Mouse (Mus musculus): ENCODE results near the gene Fsd1l. TPM values are rescaled to one million over a fixed set of nuclear protein-coding genes. Genes with fewer than 3 reads are reported as not detected.

The Fsd1l gene
- polyA plus RNA-seq, 1 experiment from 2014 or later, result 0.96 TPM

DNA sequence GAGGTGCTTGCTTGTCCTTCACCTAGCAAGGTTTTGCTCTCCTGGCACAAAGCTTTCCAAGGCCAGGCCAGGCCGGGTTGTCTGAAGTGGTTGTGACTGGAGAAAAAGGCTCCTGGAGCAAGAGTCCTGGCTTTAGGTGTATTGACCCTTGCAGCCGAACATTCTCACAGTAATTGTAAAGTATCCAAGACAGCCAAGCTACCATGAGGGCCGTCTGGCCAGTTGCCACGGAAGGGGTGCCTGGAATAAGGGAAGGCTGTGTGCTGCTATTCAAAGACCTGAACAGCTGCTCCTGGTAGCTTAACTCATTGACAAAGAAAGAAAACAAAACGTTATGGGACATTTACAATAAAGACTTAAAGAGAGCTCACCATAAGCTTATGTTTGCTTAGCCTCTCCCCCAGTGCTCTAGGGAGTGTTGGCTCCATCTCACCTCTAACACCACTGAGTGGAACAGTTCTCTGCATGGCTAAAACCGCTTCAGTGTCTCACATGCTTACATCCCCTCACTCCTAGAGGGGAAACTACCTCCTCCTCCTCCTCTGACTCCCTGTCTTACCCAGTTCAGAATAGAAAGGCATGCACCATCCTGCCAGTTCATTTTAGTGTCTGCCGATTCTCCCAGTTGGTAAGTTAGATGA lies 6.1 kb downstream of the Fsd1l start:
- Histone ChIP-seq H3K9me3 (ENCODE audit: low read length) (no peaks in the 10 kb centered on the region), H3K9ac (replicated peaks) (no peak overlapping the region)
- no peak for ATAC-seq

DNA sequence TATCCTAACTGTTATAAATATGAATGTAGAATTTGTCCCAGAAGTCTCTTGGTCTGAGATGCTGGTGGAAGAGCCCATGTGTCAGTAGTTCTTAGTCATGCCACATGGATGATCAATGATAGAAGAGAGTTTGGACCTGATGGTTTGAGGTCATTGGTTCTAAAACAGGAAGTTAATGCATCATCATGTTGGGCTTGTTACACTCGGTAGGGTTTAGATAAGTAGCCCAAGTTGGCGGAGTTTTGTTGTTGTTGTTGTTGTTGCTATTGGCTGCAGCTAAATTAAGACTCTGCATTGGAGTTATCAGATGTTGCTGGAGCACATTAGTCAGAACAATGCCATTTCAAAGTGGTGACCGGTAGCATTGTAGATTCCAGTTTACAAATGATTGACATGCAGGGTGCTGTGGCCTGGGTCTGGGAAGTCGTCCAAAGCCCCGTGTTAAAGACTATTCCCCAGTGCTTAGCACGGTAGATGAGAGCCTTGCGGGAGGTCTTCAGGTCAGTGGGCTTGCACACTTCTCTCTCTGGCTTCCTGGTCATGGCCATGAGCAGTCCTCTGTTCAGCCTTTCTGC lies 7.4 kb downstream of the Fsd1l start:
- Histone ChIP-seq H3K27me3 (ENCODE audit: insufficient read depth, low read length) (no peaks in the 10 kb centered on the region), H3K4me1 (ENCODE audit: insufficient read depth) (no peaks in the 10 kb centered on the region), H3K9me3 (ENCODE audit: low read length) (no peaks in the 10 kb centered on the region), H3K9ac (replicated peaks) (no peak overlapping the region), H3K36me3 (replicated peaks; ENCODE audit: insufficient read depth, low read length) (no peaks in the 10 kb centered on the region), H3K4me3 (ENCODE audit: low read depth, low read length) (no peak overlapping the region), H3K4me2 (ENCODE audit: low read depth, low read length) (no peak overlapping the region), H3K27ac (ENCODE audit: low read depth) (no peak overlapping the region)
- ATAC-seq (no peak), DNase-seq (no peak)
- 60% methylated on average over 7 of the region's 7 CpGs for WGBS (ENCODE audit: insufficient replicate concordance)
- no peak for TF ChIP-seq CTCF (IDR thresholded peaks at IDR 0.05; ENCODE audit: low read depth)
- no peak for TF ChIP-seq EP300 (IDR thresholded peaks at IDR 0.05; ENCODE audit: low read depth)

More for the DNA sequence above, 6.1 kb downstream of the Fsd1l start:
- 71% methylated on average over 7 of the region's 7 CpGs for WGBS (ENCODE audit: insufficient replicate concordance)
- Histone ChIP-seq H3K36me3 (replicated peaks; ENCODE audit: insufficient read depth, low read length) (no peaks in the 10 kb centered on the region), H3K27me3 (ENCODE audit: insufficient read depth, low read length) (no peaks in the 10 kb centered on the region), H3K4me2 (ENCODE audit: low read depth, low read length) (no peak overlapping the region), H3K4me3 (ENCODE audit: low read depth, low read length) (no peak overlapping the region), H3K27ac (ENCODE audit: low read depth) (no peak overlapping the region), H3K4me1 (ENCODE audit: insufficient read depth) (no peaks in the 10 kb centered on the region)
- no peak for TF ChIP-seq CTCF (IDR thresholded peaks at IDR 0.05; ENCODE audit: low read depth)
- DNase-seq, result no peak

DNA sequence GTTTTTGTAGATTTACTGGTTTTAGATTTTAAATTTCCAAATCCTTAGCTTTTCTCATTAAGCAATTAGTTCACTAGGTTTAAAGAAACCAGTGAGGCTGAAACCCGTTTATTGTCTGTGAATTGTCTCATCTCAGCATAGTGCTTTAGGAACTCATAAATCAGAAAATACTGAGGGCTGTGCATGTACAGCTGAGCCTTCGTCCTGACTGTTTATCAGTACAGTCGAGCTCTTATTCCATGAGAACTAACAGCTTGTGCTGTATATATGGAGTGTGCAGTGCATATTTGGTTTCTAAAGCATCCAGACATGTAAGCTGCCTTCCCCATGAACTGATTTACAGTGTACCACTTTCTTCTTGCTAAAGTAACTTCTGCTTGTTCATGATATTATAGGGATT lies 26.8 kb downstream of the Fsd1l start:
- no peak for ATAC-seq
- no peak overlapping the region for H3K9ac ChIP-seq (replicated peaks)
- no peaks in the 10 kb centered on the region for H3K4me1 ChIP-seq (ENCODE audit: insufficient read depth)
- WGBS (ENCODE audit: insufficient replicate concordance), result 59% methylated on average over 3 of the region's 3 CpGs
- H3K9me3 ChIP-seq (ENCODE audit: low read length), result no peaks in the 10 kb centered on the region
- DNase-seq, result no peak
- H3K27ac ChIP-seq (ENCODE audit: low read depth), result no peak overlapping the region
- no peaks in the 10 kb centered on the region for H3K27me3 ChIP-seq (ENCODE audit: insufficient read depth, low read length)
- no peak overlapping the region for H3K4me3 ChIP-seq (ENCODE audit: low read depth, low read length)
- no peak overlapping the region for H3K4me2 ChIP-seq (ENCODE audit: low read depth, low read length)
- no peak for TF ChIP-seq EP300 (IDR thresholded peaks at IDR 0.05; ENCODE audit: low read depth)
- TF ChIP-seq CTCF (IDR thresholded peaks at IDR 0.05; ENCODE audit: low read depth), result no peak
- H3K36me3 ChIP-seq (replicated peaks; ENCODE audit: insufficient read depth, low read length), result peaks cover 8% of the 10 kb centered on the region; the same call in 1 of the 2 replicates

DNA sequence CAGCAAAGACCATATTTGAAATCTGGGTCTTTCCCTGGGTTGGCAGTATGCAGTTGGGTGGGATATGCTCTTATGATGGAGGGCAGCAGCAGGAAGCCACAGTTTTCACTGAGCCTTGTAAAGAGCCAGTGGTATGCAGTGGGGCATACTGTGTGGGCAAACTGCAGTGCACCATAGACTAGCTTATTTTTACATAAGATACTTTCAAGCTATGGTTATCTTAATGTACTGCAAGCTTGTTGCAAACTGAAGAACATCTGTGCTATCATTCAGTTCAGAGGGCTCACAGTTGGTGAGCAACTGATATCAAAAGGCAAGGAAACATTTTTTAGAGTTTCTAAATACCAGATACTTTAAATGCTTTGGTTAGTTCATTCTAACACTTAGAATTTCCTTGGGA lies 29.4 kb downstream of the Fsd1l start:
- Histone ChIP-seq H3K36me3 (replicated peaks; ENCODE audit: insufficient read depth, low read length) (no peaks in the 10 kb centered on the region), H3K4me2 (ENCODE audit: low read depth, low read length) (no peak overlapping the region), H3K4me1 (ENCODE audit: insufficient read depth) (no peaks in the 10 kb centered on the region), H3K4me3 (ENCODE audit: low read depth, low read length) (no peak overlapping the region), H3K9ac (replicated peaks) (no peak overlapping the region), H3K9me3 (ENCODE audit: low read length) (no peaks in the 10 kb centered on the region), H3K27ac (ENCODE audit: low read depth) (no peak overlapping the region), H3K27me3 (ENCODE audit: insufficient read depth, low read length) (no peaks in the 10 kb centered on the region)
- no peak for TF ChIP-seq EP300 (IDR thresholded peaks at IDR 0.05; ENCODE audit: low read depth)
- no peak for TF ChIP-seq CTCF (IDR thresholded peaks at IDR 0.05; ENCODE audit: low read depth)
- no peak for DNase-seq
- no peak for ATAC-seq

DNA sequence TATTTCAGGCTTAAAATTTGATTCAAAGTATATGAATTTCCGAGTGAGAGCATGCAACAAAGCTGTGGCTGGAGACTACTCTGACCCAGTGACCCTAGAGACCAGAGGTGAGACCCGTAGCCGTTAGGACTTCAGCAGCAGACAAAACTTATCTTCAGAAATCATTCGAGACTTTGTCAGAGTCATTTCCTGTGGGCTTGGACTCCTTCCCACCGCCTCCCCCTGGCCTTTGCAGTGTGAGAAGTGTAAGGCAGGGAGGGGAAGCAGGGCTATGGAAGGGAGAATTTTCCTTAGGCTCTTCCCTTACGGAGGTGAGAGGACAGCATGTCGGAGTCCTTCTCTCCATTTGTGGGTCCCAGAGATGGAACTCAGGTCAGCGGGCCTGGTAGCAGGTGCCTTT lies 50.8 kb downstream of the Fsd1l start:
- H3K4me2 ChIP-seq (ENCODE audit: low read depth, low read length), result no peak overlapping the region

DNA sequence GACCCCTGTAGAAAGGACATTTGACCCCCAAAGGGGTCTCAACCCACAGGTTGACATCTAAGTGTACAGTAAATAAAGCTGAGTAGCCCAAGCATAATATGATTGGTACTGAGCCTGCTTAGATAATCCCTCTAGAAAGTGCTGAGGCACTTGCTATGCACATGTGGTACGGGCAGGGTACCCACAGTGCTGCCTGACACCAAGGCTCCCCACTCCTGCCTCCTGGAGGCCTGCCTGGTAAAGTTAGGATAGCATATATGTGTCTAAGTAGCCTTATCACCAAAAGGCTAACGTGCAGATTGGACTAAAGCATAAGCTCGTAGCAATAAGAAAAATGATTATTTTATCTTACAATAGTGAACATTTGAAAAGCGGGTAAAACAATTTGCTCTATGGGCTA lies 57.7 kb downstream of the Fsd1l start:
- Histone ChIP-seq H3K4me3 (ENCODE audit: low read depth, low read length) (no peak overlapping the region), H3K9ac (replicated peaks) (no peak overlapping the region), H3K36me3 (replicated peaks; ENCODE audit: insufficient read depth, low read length) (0 out of 2 replicates have a peak, but pooled peaks cover 2% of the 10 kb centered on the region), H3K27ac (ENCODE audit: low read depth) (no peak overlapping the region), H3K27me3 (ENCODE audit: insufficient read depth, low read length) (no peaks in the 10 kb centered on the region), H3K9me3 (ENCODE audit: low read length) (no peaks in the 10 kb centered on the region), H3K4me1 (ENCODE audit: insufficient read depth) (no peaks in the 10 kb centered on the region), H3K4me2 (ENCODE audit: low read depth, low read length) (no peak overlapping the region)
- TF ChIP-seq CTCF (IDR thresholded peaks at IDR 0.05; ENCODE audit: low read depth), result no peak
- ATAC-seq (no peak), DNase-seq (no peak)
- WGBS (ENCODE audit: insufficient replicate concordance), result 69% methylated on average over 4 of the region's 4 CpGs

More for the DNA sequence above, 50.8 kb downstream of the Fsd1l start:
- DNase-seq (no peak), ATAC-seq (no peak)
- no peak overlapping the region for H3K27ac ChIP-seq (ENCODE audit: low read depth)
- H3K36me3 ChIP-seq (replicated peaks; ENCODE audit: insufficient read depth, low read length), result 0 out of 2 replicates have a peak, but pooled peaks cover 1% of the 10 kb centered on the region
- no peaks in the 10 kb centered on the region for H3K27me3 ChIP-seq (ENCODE audit: insufficient read depth, low read length)
- WGBS (ENCODE audit: insufficient replicate concordance), result 40% methylated on average over 8 of the region's 8 CpGs
- H3K9me3 ChIP-seq (ENCODE audit: low read length), result no peaks in the 10 kb centered on the region
- no peak for TF ChIP-seq CTCF (IDR thresholded peaks at IDR 0.05; ENCODE audit: low read depth)
- TF ChIP-seq EP300 (IDR thresholded peaks at IDR 0.05; ENCODE audit: low read depth), result no peak
- H3K4me3 ChIP-seq (ENCODE audit: low read depth, low read length), result no peak overlapping the region
- H3K4me1 ChIP-seq (ENCODE audit: insufficient read depth), result no peaks in the 10 kb centered on the region
- no peak overlapping the region for H3K9ac ChIP-seq (replicated peaks)
